Mouse (Mus musculus) hindbrain, embryonic 16.5 days (tissue): ENCODE measurements around the gene Acat2. TPM values are rescaled to one million over a fixed set of nuclear protein-coding genes. Genes with fewer than 3 reads are reported as not detected.
"Not testable (repeated sequence)": the region's sequence is repeated elsewhere in the genome, so short reads cannot be mapped to it uniquely, and the experiment has no call there.

Source experiments
- ATAC-seq: fragments of 200-750 bp; cut with Nextera tagmentation; 2 replicates; pipeline ENCODE4 v1.8.0; 2017; ENCODE audit warnings: moderate TSS enrichment, moderate library complexity
- H3K27ac ChIP-seq: fragments of 300-500 bp; sonication (generic); 2 replicates; pipeline ENCODE4 v1.5.1; 2014; ENCODE audit warnings: low read depth, mild to moderate bottlenecking, control low read depth, low read length, moderate library complexity
- H3K27me3 ChIP-seq: fragments of 300-500 bp; sonication (generic); replicated peaks from 2 replicates; pipeline ENCODE4 v1.6.1; 2014; ENCODE audit warnings: low read length; ENCODE audit not compliant: control insufficient read depth, insufficient read depth
- H3K36me3 ChIP-seq: fragments of 300-500 bp; sonication (generic); 2 replicates; pipeline ENCODE4 v1.6.1; 2014; ENCODE audit warnings: mild to moderate bottlenecking, low read length, moderate library complexity, mixed read lengths; ENCODE audit not compliant: control insufficient read depth, insufficient read depth
- H3K4me1 ChIP-seq: fragments of 300-500 bp; sonication (generic); 2 replicates; pipeline ENCODE4 v1.6.1; 2014; ENCODE audit warnings: low read depth, low read length; ENCODE audit not compliant: control insufficient read depth, insufficient read depth
- H3K4me2 ChIP-seq: fragments of 300-500 bp; sonication (generic); 2 replicates; pipeline ENCODE4 v1.6.1; 2014; ENCODE audit warnings: mild to moderate bottlenecking, low read length, control low read depth, moderate library complexity
- H3K4me3 ChIP-seq: fragments of 300-500 bp; sonication (generic); 2 replicates; pipeline ENCODE4 v1.5.1; 2014; ENCODE audit warnings: mild to moderate bottlenecking, low read length, control low read depth, moderate library complexity
- H3K9ac ChIP-seq: fragments of 300-500 bp; sonication (generic); 2 replicates; pipeline ENCODE4 v1.6.1; 2014; ENCODE audit warnings: low read depth, mild to moderate bottlenecking, control low read depth, low read length, moderate library complexity
- H3K9me3 ChIP-seq: fragments of 300-500 bp; sonication (generic); 2 replicates; pipeline ENCODE4 v1.6.1; 2014; ENCODE audit warnings: mild to moderate bottlenecking, low read length, moderate library complexity; ENCODE audit not compliant: control insufficient read depth
- WGBS: fragments of 180-500 bp; shearing (Covaris S2); extraction: QIAGEN DNeasy Blood & Tissue Kit; methylation state at CpG from one replicate; pipeline ENCODE4 v1.1.7; 2014; 5-methylcytosine and 5-hydroxymethylcytosine counted together
- polyA plus RNA-seq: library from polyadenylated mRNA; unstranded; fragments of >200 nt; fragmentation: Nextera tagmentation; extraction: Ambion mirVana; gene quantifications from 2 replicates; pipeline ENCODE4 v1.2.1, GENCODE M21; 2015

The Acat2 gene
- polyA plus RNA-seq, 1 experiment from 2014 or later = 335 TPM

DNA sequence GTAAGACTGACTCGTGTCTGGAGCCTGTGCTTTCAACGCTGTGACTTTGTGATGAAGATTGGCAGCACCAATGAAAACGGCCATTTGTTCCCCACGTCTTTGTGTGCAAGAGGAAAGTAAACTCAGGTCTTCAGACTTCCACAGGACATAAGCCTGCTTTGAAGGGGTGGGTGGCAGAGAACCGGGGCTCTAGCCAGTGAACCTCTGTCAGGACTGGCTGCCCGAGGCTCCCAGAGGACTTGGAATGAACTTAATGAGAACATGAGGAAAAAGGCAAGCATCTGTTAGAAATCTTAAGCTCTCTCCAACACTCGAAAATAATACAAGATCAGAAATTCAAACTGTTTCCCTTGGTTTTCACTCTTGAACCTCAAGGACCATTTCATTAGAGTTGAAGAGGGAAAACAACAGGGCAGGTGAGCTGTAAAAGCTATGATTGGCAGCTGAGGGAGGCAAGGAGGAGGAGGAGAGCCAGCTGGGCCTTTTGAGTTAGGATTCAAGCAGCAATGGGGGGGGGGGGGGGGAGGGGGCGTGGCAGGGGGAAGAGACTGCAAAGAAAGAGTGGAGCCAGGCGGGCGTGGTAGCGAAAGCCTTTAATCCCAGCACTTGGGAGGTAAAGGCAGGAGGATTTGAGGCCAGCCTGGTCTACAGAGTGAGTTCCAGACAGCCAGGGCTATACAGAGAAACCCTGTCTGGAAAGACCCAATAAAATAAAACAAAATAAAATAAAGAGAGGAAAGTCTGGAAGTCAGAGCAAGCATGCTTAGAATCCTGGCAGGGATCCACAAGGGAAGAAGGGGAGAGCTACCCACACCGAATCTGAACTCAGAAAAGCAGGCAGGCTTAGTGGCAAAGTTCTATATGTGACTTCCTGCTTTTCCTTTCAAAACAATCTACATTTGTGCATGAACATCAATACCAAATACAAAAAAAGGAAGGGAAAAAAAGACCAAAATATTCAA is 56.9 kb downstream of the Acat2 start:
- Histone ChIP-seq H3K4me1 (no peaks in the 10 kb centered on the region), H3K27ac (no peak overlapping the region), H3K9ac (no peak overlapping the region), H3K9me3 (no peaks in the 10 kb centered on the region), H3K4me3 (no peak overlapping the region), H3K4me2 (no peak overlapping the region), H3K27me3 (no peaks in the 10 kb centered on the region), H3K36me3 (peaks cover 7% of the 10 kb centered on the region)
- WGBS = 37% methylated on average over 11 of the region's 12 CpGs
- no peak for ATAC-seq

DNA sequence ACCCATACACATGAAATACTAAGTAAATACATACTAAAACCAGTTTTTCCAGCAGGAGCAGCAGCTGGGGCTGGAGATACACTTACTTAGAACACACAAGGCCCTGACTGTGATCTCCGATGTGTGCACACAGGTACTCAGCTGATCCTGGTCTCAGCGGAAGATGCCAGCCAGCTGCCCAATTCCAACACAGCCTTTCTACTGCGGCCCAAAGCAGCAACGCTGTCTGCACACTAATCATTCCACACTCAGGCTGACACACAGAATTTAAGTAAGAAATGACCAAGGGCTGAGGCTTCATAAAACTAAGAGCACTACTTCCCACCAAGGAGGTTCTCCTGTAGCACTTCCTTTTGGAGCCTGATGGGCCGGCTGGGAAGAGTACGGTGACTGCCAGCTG is 58.3 kb downstream of the Acat2 start:
- 94% methylated on average over 6 of the region's 6 CpGs for WGBS

DNA sequence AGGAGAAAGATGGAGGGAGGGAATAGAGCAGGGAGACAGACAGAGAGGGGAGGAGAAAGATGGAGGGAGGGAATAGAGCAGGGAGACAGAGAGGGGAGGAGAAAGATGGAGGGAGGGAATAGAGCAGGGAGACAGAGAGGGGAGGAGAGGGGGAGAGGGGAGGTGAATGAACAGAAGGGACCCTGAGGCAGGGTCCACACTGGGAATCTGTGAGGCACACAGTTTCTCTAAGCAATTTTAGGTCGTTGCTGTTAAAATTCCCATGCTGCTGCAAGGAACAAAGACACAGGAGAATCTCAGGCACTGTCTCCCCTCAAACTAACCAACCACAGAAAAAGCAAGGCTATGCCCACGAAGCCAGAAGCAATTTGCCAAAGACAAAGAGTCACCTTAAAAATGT is 61.9 kb downstream of the Acat2 start:
- not testable (repeated sequence) for H3K9ac ChIP-seq, H3K9me3 ChIP-seq, H3K27ac ChIP-seq, H3K4me2 ChIP-seq, H3K4me3 ChIP-seq, H3K4me1 ChIP-seq, ATAC-seq, H3K27me3 ChIP-seq, H3K36me3 ChIP-seq
- 30% methylated on average over 2 of the region's 2 CpGs for WGBS

More for the DNA sequence above, 58.3 kb downstream of the Acat2 start:
- no peak overlapping the region for H3K9ac ChIP-seq
- no peak overlapping the region for H3K27ac ChIP-seq
- no peak for ATAC-seq
- H3K27me3 ChIP-seq = no peaks in the 10 kb centered on the region
- H3K4me3 ChIP-seq = no peak overlapping the region
- no peaks in the 10 kb centered on the region for H3K4me1 ChIP-seq
- peaks cover 7% of the 10 kb centered on the region for H3K36me3 ChIP-seq
- H3K9me3 ChIP-seq = no peaks in the 10 kb centered on the region
- H3K4me2 ChIP-seq = no peak overlapping the region

DNA sequence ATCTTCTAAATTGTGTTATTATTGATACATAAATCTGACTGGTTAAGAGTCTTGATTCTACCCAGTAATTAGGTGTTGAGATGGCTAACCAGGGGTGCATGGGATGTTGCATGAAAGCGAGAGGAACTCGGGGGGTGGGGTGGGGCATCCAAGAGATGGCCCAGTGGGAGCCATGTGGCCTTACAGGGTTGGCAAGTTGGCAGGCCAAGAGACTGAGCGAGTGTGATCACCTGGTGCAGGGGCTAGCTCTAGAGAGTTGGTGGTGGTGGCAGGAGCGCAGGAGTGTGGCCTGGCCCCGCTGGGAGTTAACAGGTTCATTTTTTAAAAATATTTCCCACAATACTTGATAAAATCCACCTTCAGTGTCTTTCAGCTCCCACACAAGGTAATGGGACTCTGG is 62.9 kb downstream of the Acat2 start:
- no peak overlapping the region for H3K4me3 ChIP-seq
- WGBS = 74% methylated on average over 5 of the region's 5 CpGs
- H3K27me3 ChIP-seq = no peaks in the 10 kb centered on the region
- no peak overlapping the region for H3K4me2 ChIP-seq
- ATAC-seq = peak; percentile 79
- H3K27ac ChIP-seq = 0 out of 2 replicates have a peak overlapping the region, but pooled peaks have one; percentile 26
- H3K9ac ChIP-seq = no peak overlapping the region
- H3K4me1 ChIP-seq = no peaks in the 10 kb centered on the region
- peaks cover 4% of the 10 kb centered on the region for H3K36me3 ChIP-seq
- H3K9me3 ChIP-seq = no peaks in the 10 kb centered on the region

Other genes starting within 250 kb of the Acat2 start
- 6.4 and 10.1 TPM in 2 replicates for gene Igf2r, start 191.1 kb downstream of the Acat2 start, polyA plus RNA-seq
- gene Mas1, start 92.6 kb downstream of the Acat2 start, polyA plus RNA-seq = 0.18 TPM in 1 of 2 replicates, not detected in the other
- gene Mrgprh, start 84.7 kb downstream of the Acat2 start, polyA plus RNA-seq = not detected in 2 replicates
- gene Pnldc1, start 50.5 kb downstream of the Acat2 start, polyA plus RNA-seq = 0.78 and 1.7 TPM in 2 replicates
- 341 and 344 TPM in 2 replicates for gene Tcp1, start 45.0 kb downstream of the Acat2 start, polyA plus RNA-seq
- 118 and 123 TPM in 2 replicates for gene Mrpl18, start 44.4 kb downstream of the Acat2 start, polyA plus RNA-seq
- gene Acat3, start 20.1 kb downstream of the Acat2 start, polyA plus RNA-seq = 0.95 and 0.96 TPM in 2 replicates
- 98.3 and 116 TPM in 2 replicates for gene Wtap, start 33.4 kb upstream of the Acat2 start, polyA plus RNA-seq
- gene Sod2, start 46.1 kb upstream of the Acat2 start, polyA plus RNA-seq = 139 and 149 TPM in 2 replicates
- 0.16 TPM in 1 of 2 replicates, not detected in the other for gene Gpr31b, start 91.5 kb upstream of the Acat2 start, polyA plus RNA-seq
- 0.09 and 0.26 TPM in 2 replicates for gene Tcp10b, start 100.4 kb upstream of the Acat2 start, polyA plus RNA-seq
- gene Unc93a, start 171.1 kb upstream of the Acat2 start, polyA plus RNA-seq = not detected in 2 replicates